Mouse (Mus musculus) neural tube, embryonic 10.5 days (tissue): ENCODE data around the gene Tmem215.

ENCODE experiments used
- DNase-seq: peaks from one replicate; pipeline ENCODE4 v3.0.0-alpha.2; 2017; ENCODE audit warnings: low spot score; ENCODE audit errors: extremely low spot score

The Tmem215 gene

GRCm38 (mm10) chr4:40471880-40472279 lies at the start of gene Tmem215:
Gene Tmem215, plus strand, starts transcription at chr4:40472180.
- DNase-seq = no peak

GRCm38 (mm10) chr4:40431916-40432315 lies 40.1 kb upstream of the Tmem215 start:
- DNase-seq = no peak

- DNase-seq = no peak
Measured at GRCm38 (mm10) chr4:40433379-40433778, 38.6 kb upstream of the Tmem215 start.

GRCm38 (mm10) chr4:40434388-40434787 lies 37.6 kb upstream of the Tmem215 start:
- no peak for DNase-seq

GRCm38 (mm10) chr4:40443565-40443964 lies 28.4 kb upstream of the Tmem215 start:
- no peak for DNase-seq

GRCm38 (mm10) chr4:40472700-40473530 lies 935 bp downstream of the Tmem215 start:
- DNase-seq = peak; percentile 72

GRCm38 (mm10) chr4:40473911-40474310 lies 1.9 kb downstream of the Tmem215 start:
- no peak for DNase-seq

GRCm38 (mm10) chr4:40477963-40478362 lies 6.0 kb downstream of the Tmem215 start:
- DNase-seq = no peak

GRCm38 (mm10) chr4:40486546-40486945 lies 14.6 kb downstream of the Tmem215 start:
- DNase-seq = no peak

- DNase-seq = no peak
Measured at GRCm38 (mm10) chr4:40491731-40492130, 19.8 kb downstream of the Tmem215 start.

- DNase-seq = no peak
Measured at GRCm38 (mm10) chr4:40496354-40496753, 24.4 kb downstream of the Tmem215 start.

GRCm38 (mm10) chr4:40496828-40497227 lies 24.8 kb downstream of the Tmem215 start:
- DNase-seq = no peak

GRCm38 (mm10) chr4:40499812-40500591 lies 28.0 kb downstream of the Tmem215 start:
- DNase-seq = no peak

GRCm38 (mm10) chr4:40502459-40502858 lies 30.5 kb downstream of the Tmem215 start:
- no peak for DNase-seq

GRCm38 (mm10) chr4:40509534-40509933 lies 37.6 kb downstream of the Tmem215 start:
- DNase-seq = no peak

- no peak for DNase-seq
Measured at GRCm38 (mm10) chr4:40513235-40513634, 41.3 kb downstream of the Tmem215 start.

GRCm38 (mm10) chr4:40518545-40519324 lies 46.8 kb downstream of the Tmem215 start:
- no peak for DNase-seq
